Mouse (Mus musculus): ENCODE results near the gene Krt39. TPM values are rescaled to one million over a fixed set of nuclear protein-coding genes. Genes with fewer than 3 reads are reported as not detected.

Krt39 gene
- total RNA-seq, 1 experiment, result not detected

DNA sequence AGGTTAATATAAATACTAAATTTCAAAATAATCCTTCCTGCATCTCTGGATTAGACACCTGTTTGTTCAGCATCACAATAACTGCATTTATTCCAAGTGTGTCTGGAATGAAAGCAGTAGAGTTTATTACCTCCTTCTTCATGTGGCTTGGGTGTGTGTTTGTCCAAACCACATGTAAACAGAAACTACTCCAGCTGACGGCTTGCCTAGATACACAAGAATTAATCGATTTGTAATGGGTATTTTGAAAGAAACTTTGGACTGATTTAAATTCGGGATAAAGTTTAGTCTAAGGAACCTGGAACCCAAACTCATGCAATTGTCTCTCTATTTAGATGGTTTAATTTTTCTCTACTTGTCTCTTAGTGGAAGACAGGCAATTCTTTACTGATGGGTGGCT is 46.2 kb downstream of the Krt39 start:
- no peak for DNase-seq (ENCODE audit: low read depth, low spot score)
- Histone ChIP-seq H3K9me3 (ENCODE audit: control insufficient read depth, insufficient read depth, low read depth, low read length) (no peaks in the 10 kb centered on the region), H3K36me3 (ENCODE audit: control insufficient read depth, insufficient read depth, low read length, poor library complexity, severe bottlenecking) (no peaks in the 10 kb centered on the region), H3K4me3 (ENCODE audit: insufficient read depth in 1 of 2, low read depth in 1 of 2, low read length in 2 of 2, poor library complexity in 1 of 2, severe bottlenecking in 1 of 2) (no peak overlapping the region), H3K27ac (ENCODE audit: insufficient read depth, low read depth, low read length, poor library complexity, severe bottlenecking) (no peak overlapping the region), H3K4me1 (ENCODE audit: control insufficient read depth in 2 of 2, insufficient read depth in 2 of 2, low read length in 2 of 2, poor library complexity in 1 of 2) (no peaks in the 10 kb centered on the region), H3K9ac (ENCODE audit: insufficient read depth, low read depth, low read length, poor library complexity, severe bottlenecking) (no peak overlapping the region)
- in situ Hi-C loops (cut with MboI; ENCODE audit: low sequenced_read_pairs in 2 of 2, unreplicated experiment in 2 of 2), result no loop called here
- no peak for TF ChIP-seq CHD2 (IDR thresholded peaks at IDR 0.05; ENCODE audit: low read depth, low read length)
- TF ChIP-seq HCFC1 (IDR thresholded peaks at IDR 0.05; ENCODE audit: borderline replicate concordance, insufficient read depth, low read length), result no peak
- TF ChIP-seq ZNF384 (IDR thresholded peaks at IDR 0.05; ENCODE audit: low read depth, low read length), result no peak
- no peak for TF ChIP-seq ZC3H11A (IDR thresholded peaks at IDR 0.05; ENCODE audit: borderline replicate concordance, low read depth, low read length)
- no peak for TF ChIP-seq MAFK (IDR thresholded peaks at IDR 0.05; ENCODE audit: insufficient read depth, low read depth, low read length)

DNA sequence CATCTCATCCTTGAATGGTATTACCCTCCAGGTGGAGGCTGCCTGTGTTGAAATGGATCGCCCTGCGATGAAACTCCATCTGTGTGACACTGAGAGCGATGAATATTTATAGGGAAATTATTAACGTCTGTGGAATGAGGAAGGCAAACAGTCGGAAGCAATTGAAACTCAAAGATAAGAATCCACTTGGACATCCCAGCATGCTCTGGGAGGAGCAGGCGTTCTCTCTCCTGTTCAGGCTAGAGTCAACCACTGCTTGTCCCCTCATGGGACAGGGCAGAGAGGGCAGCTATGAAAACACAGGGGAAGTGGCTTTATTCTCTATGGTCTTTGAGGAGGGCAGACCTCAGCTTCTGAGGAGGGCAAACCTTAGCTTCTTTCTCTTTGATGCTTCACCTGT is 47.7 kb downstream of the Krt39 start:
- Histone ChIP-seq H3K4me3 (ENCODE audit: insufficient read depth in 1 of 2, low read depth in 1 of 2, low read length in 2 of 2, poor library complexity in 1 of 2, severe bottlenecking in 1 of 2) (no peak overlapping the region), H3K36me3 (ENCODE audit: control insufficient read depth, insufficient read depth, low read length, poor library complexity, severe bottlenecking) (no peaks in the 10 kb centered on the region), H3K27ac (ENCODE audit: insufficient read depth, low read depth, low read length, poor library complexity, severe bottlenecking) (no peak overlapping the region), H3K9ac (ENCODE audit: insufficient read depth, low read depth, low read length, poor library complexity, severe bottlenecking) (no peak overlapping the region), H3K9me3 (ENCODE audit: control insufficient read depth, insufficient read depth, low read depth, low read length) (no peaks in the 10 kb centered on the region), H3K4me1 (ENCODE audit: control insufficient read depth in 2 of 2, insufficient read depth in 2 of 2, low read length in 2 of 2, poor library complexity in 1 of 2) (no peaks in the 10 kb centered on the region)
- in situ Hi-C loops (cut with MboI; ENCODE audit: low sequenced_read_pairs in 2 of 2, unreplicated experiment in 2 of 2), result no loop called here
- TF ChIP-seq HCFC1 (IDR thresholded peaks at IDR 0.05; ENCODE audit: borderline replicate concordance, insufficient read depth, low read length) (no peak), ZNF384 (IDR thresholded peaks at IDR 0.05; ENCODE audit: low read depth, low read length) (no peak), ZC3H11A (IDR thresholded peaks at IDR 0.05; ENCODE audit: borderline replicate concordance, low read depth, low read length) (no peak), MAFK (IDR thresholded peaks at IDR 0.05; ENCODE audit: insufficient read depth, low read depth, low read length) (no peak), CHD2 (IDR thresholded peaks at IDR 0.05; ENCODE audit: low read depth, low read length) (no peak)
- no peak for DNase-seq (ENCODE audit: low read depth, low spot score)

DNA sequence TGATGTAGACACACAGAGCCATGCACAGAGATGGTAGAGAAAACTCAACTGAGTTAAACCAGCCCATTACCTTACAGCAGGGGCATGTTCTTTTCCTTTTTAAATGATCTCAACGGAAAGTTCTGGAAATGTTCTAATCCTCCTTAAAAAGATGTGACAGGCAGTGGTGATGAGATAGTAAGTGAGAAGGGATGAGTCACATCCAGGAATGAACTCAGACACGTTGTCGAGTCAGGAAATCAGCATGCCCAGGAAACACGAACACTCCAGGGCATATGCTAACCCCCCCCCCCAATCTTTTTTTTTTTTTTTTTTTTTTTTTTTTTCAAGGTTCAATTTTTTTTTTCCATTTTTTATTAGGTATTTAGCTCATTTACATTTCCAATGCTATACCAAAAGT is 48.7 kb downstream of the Krt39 start:
- in situ Hi-C loops (cut with MboI; ENCODE audit: low sequenced_read_pairs in 2 of 2, unreplicated experiment in 2 of 2), result no loop called here
- Histone ChIP-seq H3K36me3 (ENCODE audit: control insufficient read depth, insufficient read depth, low read length, poor library complexity, severe bottlenecking) (no peaks in the 10 kb centered on the region), H3K4me1 (ENCODE audit: control insufficient read depth in 2 of 2, insufficient read depth in 2 of 2, low read length in 2 of 2, poor library complexity in 1 of 2) (no peaks in the 10 kb centered on the region), H3K4me3 (ENCODE audit: insufficient read depth in 1 of 2, low read depth in 1 of 2, low read length in 2 of 2, poor library complexity in 1 of 2, severe bottlenecking in 1 of 2) (no peak overlapping the region), H3K27ac (ENCODE audit: insufficient read depth, low read depth, low read length, poor library complexity, severe bottlenecking) (no peak overlapping the region), H3K9ac (ENCODE audit: insufficient read depth, low read depth, low read length, poor library complexity, severe bottlenecking) (no peak overlapping the region), H3K9me3 (ENCODE audit: control insufficient read depth, insufficient read depth, low read depth, low read length) (no peaks in the 10 kb centered on the region)
- TF ChIP-seq ZNF384 (IDR thresholded peaks at IDR 0.05; ENCODE audit: low read depth, low read length) (no peak), ZC3H11A (IDR thresholded peaks at IDR 0.05; ENCODE audit: borderline replicate concordance, low read depth, low read length) (no peak), HCFC1 (IDR thresholded peaks at IDR 0.05; ENCODE audit: borderline replicate concordance, insufficient read depth, low read length) (no peak), MAFK (IDR thresholded peaks at IDR 0.05; ENCODE audit: insufficient read depth, low read depth, low read length) (no peak), CHD2 (IDR thresholded peaks at IDR 0.05; ENCODE audit: low read depth, low read length) (no peak)
- no peak for DNase-seq (ENCODE audit: low read depth, low spot score)

DNA sequence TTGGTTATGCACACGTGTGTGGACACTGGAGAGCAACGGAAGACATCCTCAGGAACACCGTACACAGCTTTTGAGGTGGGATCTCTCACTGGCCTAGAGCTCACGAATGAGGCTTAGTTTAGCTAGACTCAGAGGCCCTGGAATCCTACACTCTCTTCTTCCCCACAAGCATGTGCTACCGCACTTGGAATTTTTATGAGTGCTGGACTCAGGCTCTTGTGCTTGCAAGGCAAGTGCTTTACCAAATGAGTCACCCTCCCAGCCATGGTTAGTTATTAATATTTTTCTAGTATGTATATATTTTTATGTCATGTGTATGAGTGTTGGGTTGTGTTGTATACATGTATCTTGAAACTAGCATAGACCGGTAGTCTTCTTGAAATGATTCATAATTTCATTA is 49.2 kb downstream of the Krt39 start:
- in situ Hi-C loops (cut with MboI; ENCODE audit: low sequenced_read_pairs in 2 of 2, unreplicated experiment in 2 of 2), result no loop called here
- no peak for DNase-seq (ENCODE audit: low read depth, low spot score)
- Histone ChIP-seq H3K9ac (ENCODE audit: insufficient read depth, low read depth, low read length, poor library complexity, severe bottlenecking) (no peak overlapping the region), H3K9me3 (ENCODE audit: control insufficient read depth, insufficient read depth, low read depth, low read length) (no peaks in the 10 kb centered on the region), H3K4me1 (ENCODE audit: control insufficient read depth in 2 of 2, insufficient read depth in 2 of 2, low read length in 2 of 2, poor library complexity in 1 of 2) (no peaks in the 10 kb centered on the region), H3K4me3 (ENCODE audit: insufficient read depth in 1 of 2, low read depth in 1 of 2, low read length in 2 of 2, poor library complexity in 1 of 2, severe bottlenecking in 1 of 2) (no peak overlapping the region), H3K27ac (ENCODE audit: insufficient read depth, low read depth, low read length, poor library complexity, severe bottlenecking) (no peak overlapping the region), H3K36me3 (ENCODE audit: control insufficient read depth, insufficient read depth, low read length, poor library complexity, severe bottlenecking) (no peaks in the 10 kb centered on the region)
- TF ChIP-seq MAFK (IDR thresholded peaks at IDR 0.05; ENCODE audit: insufficient read depth, low read depth, low read length) (no peak), HCFC1 (IDR thresholded peaks at IDR 0.05; ENCODE audit: borderline replicate concordance, insufficient read depth, low read length) (no peak), ZNF384 (IDR thresholded peaks at IDR 0.05; ENCODE audit: low read depth, low read length) (no peak), ZC3H11A (IDR thresholded peaks at IDR 0.05; ENCODE audit: borderline replicate concordance, low read depth, low read length) (no peak), CHD2 (IDR thresholded peaks at IDR 0.05; ENCODE audit: low read depth, low read length) (no peak)

DNA sequence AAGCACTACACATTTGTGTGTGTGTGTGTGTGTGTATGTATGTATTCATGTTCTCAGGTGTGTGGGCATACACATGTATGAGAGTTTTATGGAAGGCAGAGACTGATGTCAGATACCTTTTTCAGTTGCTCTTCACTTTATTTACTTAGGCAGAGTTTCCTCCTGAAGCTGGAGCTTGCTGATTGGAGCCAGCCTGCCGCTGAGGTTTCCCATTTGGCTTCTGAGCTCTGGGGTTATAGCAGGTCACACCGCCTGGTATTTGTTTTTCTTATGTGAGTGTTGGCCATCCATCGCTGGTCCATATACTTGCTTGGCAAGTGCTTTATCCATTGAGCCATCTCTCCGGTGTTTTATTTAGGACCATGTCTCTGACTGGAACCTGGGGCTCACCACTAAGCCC is 51.9 kb downstream of the Krt39 start:
- H3K9ac ChIP-seq (ENCODE audit: insufficient read depth, low read depth, low read length, poor library complexity, severe bottlenecking), result no peak overlapping the region
- H3K9me3 ChIP-seq (ENCODE audit: control insufficient read depth, insufficient read depth, low read depth, low read length), result no peaks in the 10 kb centered on the region
- no peak overlapping the region for H3K4me3 ChIP-seq (ENCODE audit: insufficient read depth in 1 of 2, low read depth in 1 of 2, low read length in 2 of 2, poor library complexity in 1 of 2, severe bottlenecking in 1 of 2)
- no peak overlapping the region for H3K27ac ChIP-seq (ENCODE audit: insufficient read depth, low read depth, low read length, poor library complexity, severe bottlenecking)
- no peak for DNase-seq (ENCODE audit: low read depth, low spot score)
- no peaks in the 10 kb centered on the region for H3K4me1 ChIP-seq (ENCODE audit: control insufficient read depth in 2 of 2, insufficient read depth in 2 of 2, low read length in 2 of 2, poor library complexity in 1 of 2)
- TF ChIP-seq ZNF384 (IDR thresholded peaks at IDR 0.05; ENCODE audit: low read depth, low read length) (no peak), MAFK (IDR thresholded peaks at IDR 0.05; ENCODE audit: insufficient read depth, low read depth, low read length) (no peak), HCFC1 (IDR thresholded peaks at IDR 0.05; ENCODE audit: borderline replicate concordance, insufficient read depth, low read length) (no peak), CHD2 (IDR thresholded peaks at IDR 0.05; ENCODE audit: low read depth, low read length) (no peak), ZC3H11A (IDR thresholded peaks at IDR 0.05; ENCODE audit: borderline replicate concordance, low read depth, low read length) (no peak)
- no peaks in the 10 kb centered on the region for H3K36me3 ChIP-seq (ENCODE audit: control insufficient read depth, insufficient read depth, low read length, poor library complexity, severe bottlenecking)
- in situ Hi-C loops (cut with MboI; ENCODE audit: low sequenced_read_pairs in 2 of 2, unreplicated experiment in 2 of 2), result loop anchor here (5.0 to 10.0 kb wide), 2 partner anchors 826 to 828 kb away; no protein-coding TSS in a partner anchor

Measured in ES-E14 (cell line).